Comparison of ENCODE assay signal across 12 mouse cellular contexts in the genomic region with DNA sequence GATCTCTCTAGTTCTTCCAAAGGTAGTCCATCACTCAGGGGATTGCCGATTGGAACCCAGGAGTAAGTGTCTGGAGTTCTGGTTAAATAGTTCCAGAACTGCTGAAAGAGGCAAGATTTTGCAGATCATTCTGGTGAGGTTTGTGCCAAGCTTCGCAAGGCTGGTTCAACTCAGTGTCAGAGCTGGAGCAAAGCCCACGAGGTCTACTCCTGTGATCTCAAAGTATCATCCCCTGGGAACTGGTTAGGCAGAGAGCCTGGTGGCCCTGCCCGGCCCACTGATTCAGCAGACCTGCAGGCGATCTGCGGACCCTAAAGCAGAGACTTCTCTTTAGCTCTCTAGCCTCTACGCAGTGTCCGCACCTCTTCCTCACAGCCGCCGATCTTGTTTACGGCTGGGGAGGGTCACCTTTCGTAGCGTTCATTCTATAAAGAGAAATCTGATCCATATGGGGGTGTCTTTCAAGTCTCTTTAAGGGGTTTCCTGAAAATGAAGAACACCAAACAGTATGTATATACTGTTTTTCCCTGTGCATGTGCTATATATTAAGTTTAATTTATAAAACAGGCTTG. TPM values are rescaled to one million over a fixed set of nuclear protein-coding genes. Genes with fewer than 3 reads are reported as not detected.
DNase-seq lines count a peak whose midpoint lies in the region; ATAC-seq and TF ChIP-seq lines count a peak whose summit lies in the region.
"Had no signal": no experiment of that assay in that cellular context is flagged by ENCODE, and none has a peak within 500 bp of the region (broad histone marks: within the 10 kb centered on the region; RNA-seq: fewer than 3 reads in every experiment).

No protein-coding gene starts in this region.

- no peak for DNase-seq in hindbrain, embryonic 10.5 days (ENCODE audit: low spot score)
- DNase-seq in embryonic facial prominence, embryonic 11.5 days (ENCODE audit: low spot score) = peak; percentile 40
- no peak for DNase-seq in frontal cortex, adult 2 months (ENCODE audit: extremely low spot score in 1 of 2, low spot score in 1 of 2)
- no peak for DNase-seq in layer of hippocampus, postnatal 14 days (ENCODE audit: low spot score in 2 of 2)
- no peak for DNase-seq in liver, postnatal 0 days

- peaks cover 53% of the 10 kb centered on the region for H3K4me1 ChIP-seq in hindbrain, embryonic 10.5 days (replicated peaks)
- H3K4me1 ChIP-seq in hindbrain, embryonic 13.5 days (replicated peaks) = peaks cover 44% of the 10 kb centered on the region
- no peaks in the 10 kb centered on the region; the same call in none of the 2 replicates for H3K4me1 ChIP-seq in embryonic facial prominence, embryonic 11.5 days (ENCODE audit: control insufficient read depth, insufficient read depth, low read length)
- H3K4me1 ChIP-seq in kidney, embryonic 14.5 days (ENCODE audit: control insufficient read depth, insufficient read depth, low read length) = peaks cover 4% of the 10 kb centered on the region; the same call in 1 of the 2 replicates
- H3K4me1 ChIP-seq in neural tube, embryonic 13.5 days (replicated peaks) = peaks cover 65% of the 10 kb centered on the region
- peaks cover 2% of the 10 kb centered on the region; the same call in 1 of the 2 replicates for H3K4me1 ChIP-seq in liver, postnatal 0 days (ENCODE audit: insufficient read depth)
- H3K4me1 ChIP-seq: liver, embryonic 15.5 days; stomach, embryonic 15.5 days had no signal

- peaks cover 11% of the 10 kb centered on the region for H3K36me3 ChIP-seq in hindbrain, embryonic 10.5 days
- no peaks in the 10 kb centered on the region for H3K36me3 ChIP-seq in hindbrain, embryonic 13.5 days
- no peaks in the 10 kb centered on the region for H3K36me3 ChIP-seq in embryonic facial prominence, embryonic 11.5 days (replicated peaks; ENCODE audit: control insufficient read depth, insufficient read depth, low read depth, low read length)
- no peaks in the 10 kb centered on the region for H3K36me3 ChIP-seq in kidney, embryonic 14.5 days (ENCODE audit: control insufficient read depth, insufficient read depth, low read length)
- H3K36me3 ChIP-seq in neural tube, embryonic 13.5 days = no peaks in the 10 kb centered on the region
- H3K36me3 ChIP-seq in liver, postnatal 0 days (replicated peaks; ENCODE audit: insufficient read depth, low read length) = no peaks in the 10 kb centered on the region
- H3K36me3 ChIP-seq: forebrain, embryonic 15.5 days; liver, embryonic 15.5 days; stomach, embryonic 15.5 days had no signal

- ATAC-seq in hindbrain, embryonic 13.5 days (ENCODE audit: low FRiP score) = no peak
- ATAC-seq in embryonic facial prominence, embryonic 11.5 days (replicated peaks; ENCODE audit: insufficient number of reproducible peaks, low FRiP score, low TSS enrichment, low read depth) = no peak
- ATAC-seq in kidney, embryonic 14.5 days (ENCODE audit: low FRiP score, low TSS enrichment) = no peak
- no peak for ATAC-seq in neural tube, embryonic 13.5 days (ENCODE audit: low read depth)
- no peak for ATAC-seq in liver, postnatal 0 days
- ATAC-seq: forebrain, embryonic 15.5 days had no signal

- no peak overlapping the region for H3K9ac ChIP-seq in hindbrain, embryonic 13.5 days
- H3K9ac ChIP-seq in embryonic facial prominence, embryonic 11.5 days (replicated peaks; ENCODE audit: low read length) = peak overlapping the region; percentile 2; the same call in 1 of the 2 replicates
- no peak overlapping the region for H3K9ac ChIP-seq in kidney, embryonic 14.5 days (ENCODE audit: low read depth, low read length)
- no peak overlapping the region for H3K9ac ChIP-seq in neural tube, embryonic 13.5 days
- H3K9ac ChIP-seq in liver, postnatal 0 days (replicated peaks) = no peak overlapping the region
- H3K9ac ChIP-seq: forebrain, embryonic 15.5 days; liver, embryonic 15.5 days; stomach, embryonic 15.5 days had no signal

- TF ChIP-seq CTCF in liver, postnatal 0 days (IDR thresholded peaks at IDR 0.05; ENCODE audit: low read depth) = no peak

- TF ChIP-seq EP300 in liver, postnatal 0 days (IDR thresholded peaks at IDR 0.05; ENCODE audit: low read depth) = no peak

- no peaks in the 10 kb centered on the region for H3K9me3 ChIP-seq in hindbrain, embryonic 10.5 days
- H3K9me3 ChIP-seq in hindbrain, embryonic 13.5 days = no peaks in the 10 kb centered on the region
- H3K9me3 ChIP-seq in embryonic facial prominence, embryonic 11.5 days (replicated peaks; ENCODE audit: control insufficient read depth, low read length) = no peaks in the 10 kb centered on the region
- H3K9me3 ChIP-seq in kidney, embryonic 14.5 days (ENCODE audit: control insufficient read depth, low read length) = no peaks in the 10 kb centered on the region
- no peaks in the 10 kb centered on the region for H3K9me3 ChIP-seq in neural tube, embryonic 13.5 days
- H3K9me3 ChIP-seq in liver, postnatal 0 days (ENCODE audit: low read length) = no peaks in the 10 kb centered on the region
- H3K9me3 ChIP-seq: forebrain, embryonic 15.5 days; liver, embryonic 15.5 days; stomach, embryonic 15.5 days had no signal

- H3K27me3 ChIP-seq in hindbrain, embryonic 10.5 days (ENCODE audit: insufficient read depth, poor library complexity, severe bottlenecking) = no peaks in the 10 kb centered on the region
- no peaks in the 10 kb centered on the region for H3K27me3 ChIP-seq in hindbrain, embryonic 13.5 days
- H3K27me3 ChIP-seq in embryonic facial prominence, embryonic 11.5 days (ENCODE audit: control insufficient read depth, insufficient read depth, low read length) = no peaks in the 10 kb centered on the region
- H3K27me3 ChIP-seq in kidney, embryonic 14.5 days (ENCODE audit: control insufficient read depth, insufficient read depth, low read length) = no peaks in the 10 kb centered on the region
- H3K27me3 ChIP-seq in neural tube, embryonic 13.5 days = no peaks in the 10 kb centered on the region
- H3K27me3 ChIP-seq in liver, postnatal 0 days (ENCODE audit: insufficient read depth, low read length) = no peaks in the 10 kb centered on the region
- H3K27me3 ChIP-seq: forebrain, embryonic 15.5 days; liver, embryonic 15.5 days; stomach, embryonic 15.5 days had no signal

- H3K27ac ChIP-seq in hindbrain, embryonic 10.5 days = 0 out of 2 replicates have a peak overlapping the region, but pooled peaks have one; percentile 29
- H3K27ac ChIP-seq in hindbrain, embryonic 13.5 days = no peak overlapping the region
- H3K27ac ChIP-seq in embryonic facial prominence, embryonic 11.5 days (replicated peaks; ENCODE audit: low read depth, low read length) = peak overlapping the region; percentile 23; the same call in 1 of the 2 replicates
- H3K27ac ChIP-seq in kidney, embryonic 14.5 days (ENCODE audit: low read depth, low read length) = 0 out of 2 replicates have a peak overlapping the region, but pooled peaks have one; percentile 30
- peak overlapping the region; percentile 47; the same call in 1 of the 2 replicates for H3K27ac ChIP-seq in neural tube, embryonic 13.5 days (replicated peaks)
- H3K27ac ChIP-seq in liver, postnatal 0 days (ENCODE audit: low read depth) = no peak overlapping the region
- H3K27ac ChIP-seq: forebrain, embryonic 15.5 days; liver, embryonic 15.5 days; stomach, embryonic 15.5 days had no signal

- H3K4me2 ChIP-seq in hindbrain, embryonic 13.5 days = no peak overlapping the region
- H3K4me2 ChIP-seq in embryonic facial prominence, embryonic 11.5 days (ENCODE audit: low read depth, low read length) = no peak overlapping the region
- no peak overlapping the region; the same call in 1 of the 2 replicates for H3K4me2 ChIP-seq in kidney, embryonic 14.5 days (replicated peaks; ENCODE audit: low read depth, low read length)
- H3K4me2 ChIP-seq in neural tube, embryonic 13.5 days = no peak overlapping the region
- no peak overlapping the region for H3K4me2 ChIP-seq in liver, postnatal 0 days (ENCODE audit: low read depth, low read length)
- H3K4me2 ChIP-seq: forebrain, embryonic 15.5 days; liver, embryonic 15.5 days; stomach, embryonic 15.5 days had no signal

- H3K4me3 ChIP-seq in hindbrain, embryonic 10.5 days = no peak overlapping the region
- no peak overlapping the region for H3K4me3 ChIP-seq in hindbrain, embryonic 13.5 days
- H3K4me3 ChIP-seq in embryonic facial prominence, embryonic 11.5 days (ENCODE audit: low read depth, low read length) = no peak overlapping the region
- no peak overlapping the region for H3K4me3 ChIP-seq in kidney, embryonic 14.5 days (ENCODE audit: low read length)
- no peak overlapping the region for H3K4me3 ChIP-seq in neural tube, embryonic 13.5 days
- H3K4me3 ChIP-seq in liver, postnatal 0 days (ENCODE audit: low read depth, low read length) = no peak overlapping the region
- H3K4me3 ChIP-seq: forebrain, embryonic 15.5 days; liver, embryonic 15.5 days; stomach, embryonic 15.5 days had no signal

- WGBS in hindbrain, embryonic 10.5 days = 78% methylated on average over 13 of the region's 13 CpGs
- WGBS in hindbrain, embryonic 13.5 days = 74% methylated on average over 13 of the region's 13 CpGs
- 57% methylated on average over 13 of the region's 13 CpGs for WGBS in embryonic facial prominence, embryonic 11.5 days
- 32% methylated on average over 13 of the region's 13 CpGs for WGBS in kidney, embryonic 14.5 days
- 61% methylated on average over 13 of the region's 13 CpGs for WGBS in neural tube, embryonic 13.5 days
- 83% methylated on average over 13 of the region's 13 CpGs for WGBS in liver, postnatal 0 days (ENCODE audit: insufficient replicate concordance)

RNA-seq across cellular contexts. Expression of gene Lama1, which starts 10.8 kb away (rescaled TPM):
- 19.1 and 25.8 TPM in 2 replicates for polyA plus RNA-seq in hindbrain, embryonic 10.5 days (2016; fragmentation: Nextera tagmentation; extraction: Ambion mirVana)
- 9.7 and 11.1 TPM in 2 replicates for polyA plus RNA-seq in hindbrain, embryonic 13.5 days (2015; fragmentation: Nextera tagmentation; extraction: Ambion mirVana)
- 9.4 and 9.6 TPM in 2 replicates for polyA plus RNA-seq in embryonic facial prominence, embryonic 11.5 days (2014; fragmentation: Nextera tagmentation; extraction: Ambion mirVana)
- 31.0 and 60.4 TPM in 2 replicates for polyA plus RNA-seq in kidney, embryonic 14.5 days (2014; fragmentation: Nextera tagmentation; extraction: Ambion mirVana)
- polyA plus RNA-seq in neural tube, embryonic 13.5 days (2015; fragmentation: Nextera tagmentation; extraction: Ambion mirVana) = 15.4 and 17.0 TPM in 2 replicates
- polyA plus RNA-seq in frontal cortex, adult 2 months (2012; rRNA removed) = 1.1 and 2.0 TPM in 2 replicates
- 1 to 10 TPM; 6.7 to 7.0 TPM for total RNA-seq in layer of hippocampus, postnatal 14 days (2021)
- 0.34 and 0.72 TPM in 2 replicates for polyA plus RNA-seq in liver, postnatal 0 days (2015; fragmentation: Nextera tagmentation; extraction: Ambion mirVana)
- total RNA-seq: megakaryocyte, adult 5-6 weeks had no signal

Comparison
In these comparisons a context has a peak if more than half of its experiments do, and no peak if none do; other contexts are left out.
1. H3K27ac ChIP-seq: peak in hindbrain, embryonic 10.5 days (single experiment), embryonic facial prominence, embryonic 11.5 days (single experiment), kidney, embryonic 14.5 days (single experiment) and neural tube, embryonic 13.5 days (single experiment); none in hindbrain, embryonic 13.5 days (single experiment) and liver, postnatal 0 days (single experiment).